Mouse (Mus musculus) left cerebral cortex, adult 8-10 months (tissue): ENCODE measurements around the gene Nr1h5. TPM values are rescaled to one million over a fixed set of nuclear protein-coding genes. Genes with fewer than 3 reads are reported as not detected.

Source experiments
- total RNA-seq, 4 experiments: library from RNA; stranded (reverse); gene quantifications; 2 replicates each; pipeline ENCODE4 v1.2.4; 2022

Nr1h5 gene
- total RNA-seq, 4 experiments from 2014 or later: not detected

Other genes starting within 250 kb of the Nr1h5 start
- 10 to 100 TPM; 66.3 to 74.3 (median 70.5) TPM for gene Tspan2, start 229.6 kb downstream of the Nr1h5 start, total RNA-seq
- not detected for gene Tshb, start 181.4 kb downstream of the Nr1h5 start, total RNA-seq
- not detected for gene Sycp1, start 28.0 kb downstream of the Nr1h5 start, total RNA-seq
- gene Sike1, start 31.6 kb upstream of the Nr1h5 start, total RNA-seq: 10 to 100 TPM; 54.7 to 65.9 (median 59.8) TPM
- 100 to 1,000 TPM; 242 to 273 (median 261) TPM for gene Csde1, start 56.3 kb upstream of the Nr1h5 start, total RNA-seq
- gene Nras, start 94.2 kb upstream of the Nr1h5 start, total RNA-seq: 10 to 100 TPM; 63.7 to 69.1 (median 67.2) TPM
- under 1 TPM in 2 of 4 experiments, not detected in 2; 0.23 to 0.54 TPM for gene Ampd1, start 109.9 kb upstream of the Nr1h5 start, total RNA-seq
- under 1 TPM; 0.28 to 0.93 (median 0.48) TPM for gene Dennd2c, start 138.5 kb upstream of the Nr1h5 start, total RNA-seq
- gene Bcas2, start 207.5 kb upstream of the Nr1h5 start, total RNA-seq: 10 to 100 TPM; 60.2 to 73.7 (median 70.6) TPM